Mouse (Mus musculus) liver, adult (tissue): ENCODE measurements around the gene Npvf.

Source experiments
- GATA4 ChIP-seq: IDR thresholded peaks from 2 replicates; pipeline ENCODE4 v1.6.1; 2014; ENCODE audit warnings: mild to moderate bottlenecking, low read length; ENCODE audit not compliant: insufficient replicate concordance

The Npvf gene

DNA sequence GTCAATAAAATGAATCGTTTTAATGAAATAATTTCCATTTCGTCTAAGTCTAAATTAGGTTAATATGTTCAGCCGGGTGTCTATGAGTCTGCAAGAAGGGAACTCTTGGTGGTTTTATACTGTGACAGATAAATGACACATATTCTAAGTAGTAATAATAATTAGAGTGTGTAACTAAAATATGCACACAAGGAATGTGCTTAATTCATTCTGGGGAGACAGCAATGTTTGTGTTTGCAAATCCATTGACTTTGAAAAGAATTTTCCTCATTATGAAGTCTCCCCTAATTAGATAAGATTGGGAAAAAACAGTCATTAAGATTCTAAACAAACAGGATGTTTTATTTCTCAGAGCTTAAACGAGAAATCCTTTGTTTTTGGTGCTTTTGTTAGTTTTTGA is at the start of gene Npvf:
TSS of gene Npvf (minus strand) at position 84 of the 400 bp plus-strand sequence.
- TF ChIP-seq GATA4: no peak

- no peak for TF ChIP-seq GATA4
These were observed 35.0 kb upstream of the Npvf start for GRCm38 (mm10) chr6:50689121-50689815.

DNA sequence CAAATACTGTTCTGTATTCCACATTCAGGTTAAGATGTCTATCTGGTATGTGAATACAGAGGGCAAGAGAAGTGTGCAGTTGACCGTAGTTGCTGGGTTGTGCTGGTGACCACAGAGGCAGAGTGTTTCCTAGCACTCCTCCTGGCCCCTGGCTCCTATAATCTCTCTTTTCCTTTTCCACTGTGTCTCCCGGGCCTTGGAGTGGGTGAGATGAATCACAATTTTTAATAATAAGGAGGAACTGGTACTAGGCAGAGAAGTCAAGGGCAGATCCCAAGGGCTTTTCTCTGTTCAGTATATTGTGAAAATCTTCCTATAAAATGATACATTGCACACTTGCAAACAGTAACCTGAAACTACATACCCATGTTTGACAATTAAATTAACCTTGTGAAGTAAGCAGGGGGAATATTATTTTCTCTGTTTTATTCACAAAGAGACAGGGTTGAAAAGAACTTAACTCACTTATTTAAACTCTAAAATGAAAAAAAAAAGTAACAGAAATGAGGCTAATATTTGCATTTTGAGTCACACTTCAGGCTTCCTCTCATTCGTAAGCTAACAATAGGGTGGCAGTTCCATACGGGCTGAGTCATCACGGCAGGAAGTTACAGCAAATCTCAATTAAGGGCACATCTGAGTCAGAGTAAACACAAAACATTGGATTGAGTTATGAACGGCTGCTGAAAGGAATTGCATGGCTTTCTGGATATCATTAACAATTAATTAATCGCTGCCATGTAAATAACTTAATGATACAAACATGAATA is 30.6 kb upstream of the Npvf start:
- TF ChIP-seq GATA4: no peak

DNA sequence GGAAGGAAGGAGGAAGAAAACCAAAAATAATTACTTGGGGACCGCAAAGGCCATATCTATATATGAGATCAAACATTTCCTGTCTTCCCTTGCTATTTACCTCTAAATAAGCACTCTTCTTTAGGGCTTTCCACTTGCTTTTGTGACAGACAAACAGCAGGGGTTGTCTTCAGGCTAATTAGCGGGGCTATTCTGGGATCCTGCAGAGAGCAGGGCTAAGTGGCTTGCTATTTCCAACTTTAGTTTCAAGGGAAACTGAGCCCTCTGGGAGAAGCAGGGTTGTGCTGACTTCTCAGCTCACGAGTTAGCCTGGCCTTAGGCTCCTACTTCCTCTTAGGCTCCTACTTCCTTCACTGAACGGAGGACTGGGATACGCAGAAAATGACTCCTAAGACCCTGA is 27.3 kb upstream of the Npvf start:
- no peak for TF ChIP-seq GATA4

DNA sequence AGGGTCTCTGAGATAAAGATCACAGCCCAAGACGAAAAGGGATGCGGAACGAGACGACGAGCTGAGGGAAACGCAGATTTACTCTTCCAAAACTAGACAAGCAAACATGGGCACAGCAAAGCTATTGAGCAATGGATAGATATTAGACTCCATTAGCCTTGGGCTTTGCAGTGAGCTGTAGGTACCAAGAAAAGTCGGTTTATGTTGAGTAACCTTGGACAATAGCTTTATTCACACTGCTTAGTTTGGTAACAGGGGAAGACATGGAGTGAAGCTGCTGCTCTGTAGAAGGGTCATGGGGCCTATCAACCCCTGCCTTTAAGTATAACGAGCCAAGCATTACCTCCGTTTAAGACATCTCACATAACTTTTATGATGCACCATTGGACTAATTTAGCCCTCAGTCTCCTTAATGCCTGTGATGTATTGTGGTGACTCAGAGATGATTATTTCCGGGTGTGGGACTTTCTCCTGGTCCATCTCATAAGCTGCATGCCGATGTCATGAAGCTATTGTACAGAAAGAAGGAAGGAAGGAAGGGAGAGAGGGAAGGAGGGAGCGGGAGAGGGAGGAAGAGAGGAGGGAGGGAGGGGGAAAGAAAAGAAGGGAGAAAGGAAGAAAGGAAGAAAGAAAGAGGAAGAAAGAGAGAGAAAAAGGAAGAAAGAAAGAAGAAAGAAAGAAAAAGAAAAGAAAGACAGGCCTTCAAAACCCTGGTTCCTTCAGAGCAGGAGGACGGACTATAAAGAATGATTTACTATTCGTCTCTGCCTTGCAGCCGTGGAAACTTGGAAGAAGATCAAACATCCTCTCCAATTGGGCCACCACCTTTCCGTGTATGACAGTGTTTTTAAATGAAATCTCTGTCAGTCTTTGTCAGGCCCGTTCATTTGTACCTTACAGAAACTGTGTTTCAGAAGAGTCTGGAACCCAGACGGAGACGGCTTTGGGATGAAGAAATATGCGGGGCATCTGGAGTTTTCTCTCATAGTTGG is 26.3 kb upstream of the Npvf start:
- no peak for TF ChIP-seq GATA4

DNA sequence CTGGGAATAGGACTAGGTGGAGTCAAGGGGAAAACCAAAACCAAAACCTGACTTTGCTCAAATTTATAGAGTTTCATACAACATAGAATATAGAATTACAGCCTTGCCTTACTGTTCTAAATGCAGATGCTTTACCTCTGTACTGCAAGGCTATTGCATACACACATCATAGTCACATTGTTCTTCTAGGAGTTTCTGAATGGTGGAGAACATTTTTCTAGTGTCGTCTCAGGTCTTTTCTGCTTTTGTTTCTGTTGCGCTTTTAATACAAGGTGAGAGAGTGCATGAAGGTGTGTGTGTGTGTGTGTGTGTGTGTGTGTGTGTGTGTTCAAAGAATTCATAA is 25.2 kb upstream of the Npvf start:
- TF ChIP-seq GATA4: no peak

DNA sequence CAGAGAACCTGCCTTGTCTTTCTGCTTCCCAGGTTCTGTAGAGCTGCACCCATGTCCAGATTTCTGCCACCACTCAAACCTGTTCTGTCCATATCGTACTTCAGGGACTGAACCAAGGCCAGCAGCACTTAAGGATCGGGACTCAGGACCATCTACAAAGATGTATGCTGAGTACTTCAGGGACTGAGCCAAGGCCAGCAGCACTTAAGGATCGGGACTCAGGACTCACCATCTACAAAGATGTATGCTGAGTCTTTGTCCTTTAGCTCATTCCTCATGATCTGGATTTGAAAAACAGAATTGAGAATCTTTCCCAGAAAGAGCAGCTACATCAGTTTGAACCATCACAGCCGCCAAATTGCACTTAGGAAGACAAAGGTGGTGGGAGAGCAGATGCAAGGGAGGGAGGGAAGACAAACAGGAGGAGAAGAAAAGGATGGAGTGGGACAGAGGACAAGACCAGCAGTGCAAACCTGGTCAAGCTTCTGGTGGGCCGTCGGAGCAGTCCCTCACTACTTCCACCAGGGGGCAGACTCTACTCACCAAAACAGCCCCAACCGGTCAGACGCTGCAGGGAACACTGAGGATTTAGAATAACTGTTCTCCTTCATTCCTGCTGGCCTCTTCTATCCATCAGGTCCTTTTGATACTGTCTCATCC is 24.7 kb upstream of the Npvf start:
- TF ChIP-seq GATA4: no peak

DNA sequence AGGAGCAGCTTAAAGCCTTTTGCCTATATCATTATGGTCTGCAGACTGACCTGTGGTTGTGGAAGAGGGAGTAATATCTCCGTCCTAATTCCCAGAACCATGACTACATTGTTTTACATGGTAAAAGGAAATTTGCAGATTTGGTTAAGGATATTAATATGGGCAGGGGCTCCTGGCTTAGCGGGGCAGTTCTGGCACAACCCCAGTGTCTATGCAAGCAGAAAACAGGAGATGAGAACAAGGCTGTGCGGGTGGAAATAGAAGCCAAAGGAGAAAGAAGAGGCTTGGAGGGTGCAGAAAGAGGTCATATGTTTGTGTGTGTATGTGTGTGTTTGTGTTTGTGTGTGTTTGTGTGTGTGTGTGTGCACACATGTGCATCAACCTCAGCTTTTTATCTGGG is 17.0 kb upstream of the Npvf start:
- TF ChIP-seq GATA4: no peak

DNA sequence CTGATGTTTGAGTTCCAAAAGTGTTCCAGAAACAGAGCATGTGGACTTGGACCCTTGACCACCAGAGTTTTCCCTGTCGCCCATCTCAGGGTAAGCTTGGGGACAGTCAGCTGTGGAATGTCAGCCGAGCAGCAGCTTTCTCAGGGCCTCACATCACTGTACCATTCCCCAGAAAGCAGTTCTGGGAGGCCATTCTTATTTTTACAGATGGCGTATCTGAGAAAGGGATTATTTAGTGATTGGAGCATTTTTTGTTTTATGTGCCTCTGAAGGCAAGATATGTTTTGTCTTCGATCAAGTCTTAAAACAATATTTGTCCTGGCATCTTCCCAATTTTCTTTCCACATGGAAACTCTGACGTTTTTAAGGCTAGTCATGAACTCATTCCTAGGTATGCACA is 12.7 kb upstream of the Npvf start:
- TF ChIP-seq GATA4: no peak

DNA sequence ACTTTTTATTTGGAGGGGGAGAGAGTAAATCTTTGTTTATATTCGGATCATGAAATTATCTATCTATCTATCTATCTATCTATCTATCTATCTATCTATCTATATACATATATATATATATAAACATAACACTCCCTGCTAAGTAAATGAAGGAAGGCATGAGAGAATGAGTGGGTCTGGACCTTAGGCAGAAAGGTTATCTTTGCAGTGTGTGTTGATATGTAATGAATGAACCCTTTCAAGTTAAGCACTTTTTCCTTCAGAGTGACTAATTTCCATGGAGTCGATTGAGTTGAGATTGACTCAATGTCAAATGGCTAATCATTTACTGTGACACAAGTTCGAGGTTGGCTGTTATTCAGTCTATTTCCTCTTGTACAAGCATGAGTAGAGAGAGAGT is 10.8 kb upstream of the Npvf start:
- no peak for TF ChIP-seq GATA4

DNA sequence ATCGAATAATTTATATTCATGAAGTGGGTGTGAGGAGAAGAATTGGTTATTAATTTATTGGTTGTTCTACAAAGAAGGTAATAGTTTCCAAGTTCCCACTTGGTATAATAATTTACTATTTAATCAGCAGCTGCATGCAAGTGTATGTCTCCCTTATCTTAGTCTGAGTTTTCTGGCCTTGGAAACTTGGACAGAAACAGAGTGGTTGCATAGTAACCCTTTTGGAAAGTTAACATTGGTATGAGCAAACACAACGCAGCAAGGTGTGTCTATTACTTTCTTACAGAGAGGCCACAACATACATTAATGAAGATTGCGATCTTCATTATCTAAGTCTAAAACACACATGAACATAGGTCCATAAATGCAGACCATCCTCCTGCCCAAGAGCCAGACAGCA is 10.0 kb upstream of the Npvf start:
- TF ChIP-seq GATA4: no peak

DNA sequence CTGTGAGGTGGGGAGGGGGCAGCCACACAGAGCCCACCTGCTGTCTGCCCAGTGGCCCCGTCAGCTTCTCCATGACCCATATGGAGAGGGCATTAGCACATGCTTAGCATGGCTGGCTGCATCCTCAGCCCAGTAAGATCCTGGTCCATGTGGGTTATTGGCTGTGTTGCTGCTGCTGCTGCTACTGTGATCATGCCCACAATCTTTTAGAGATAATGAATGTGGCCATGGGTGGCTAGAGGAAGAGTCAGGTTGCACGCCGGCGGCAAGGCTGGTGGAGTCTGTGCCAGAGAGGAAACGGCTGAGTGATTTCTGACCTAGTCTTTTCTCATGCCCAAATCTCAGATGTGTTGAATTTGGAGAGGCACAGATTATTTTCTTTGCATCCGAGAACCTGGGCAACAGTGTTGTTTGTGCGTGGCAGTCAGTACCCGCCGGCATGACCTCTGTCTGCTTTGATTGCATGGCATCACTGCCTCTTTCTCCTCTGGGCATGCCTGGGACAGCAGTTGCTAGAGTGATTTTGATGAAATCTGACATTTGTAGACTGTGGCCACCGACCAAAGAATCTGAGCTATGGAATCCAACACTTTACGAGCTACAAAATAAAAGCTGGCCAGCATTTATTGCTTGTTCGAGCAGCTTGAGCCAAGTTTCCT is 8.8 kb upstream of the Npvf start:
- no peak for TF ChIP-seq GATA4

- no peak for TF ChIP-seq GATA4
These were observed 7.5 kb upstream of the Npvf start for GRCm38 (mm10) chr6:50661729-50662128.

- TF ChIP-seq GATA4: no peak
These were observed 4.2 kb upstream of the Npvf start for GRCm38 (mm10) chr6:50658466-50658865.

DNA sequence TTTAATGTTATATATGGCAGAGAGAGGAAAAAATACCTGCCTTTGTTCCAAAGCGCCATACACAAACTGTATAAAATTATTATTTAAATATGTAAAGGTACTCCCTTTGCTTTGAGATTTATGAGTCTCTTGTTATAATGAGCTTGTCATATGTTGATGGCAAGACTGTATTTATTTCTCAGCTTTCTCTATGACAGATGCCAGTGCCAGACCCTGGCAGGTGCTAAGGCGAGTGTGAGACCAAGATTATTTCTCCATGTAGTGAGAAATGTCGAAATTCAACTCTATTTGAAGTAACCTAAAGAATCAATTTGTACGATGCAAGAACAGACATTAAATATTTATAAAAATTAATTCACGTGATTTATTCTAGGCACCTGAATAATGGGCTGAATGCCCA is 3.8 kb upstream of the Npvf start:
- no peak for TF ChIP-seq GATA4
